Mouse (Mus musculus): ENCODE data around the gene 1500011B03Rik.

DNA sequence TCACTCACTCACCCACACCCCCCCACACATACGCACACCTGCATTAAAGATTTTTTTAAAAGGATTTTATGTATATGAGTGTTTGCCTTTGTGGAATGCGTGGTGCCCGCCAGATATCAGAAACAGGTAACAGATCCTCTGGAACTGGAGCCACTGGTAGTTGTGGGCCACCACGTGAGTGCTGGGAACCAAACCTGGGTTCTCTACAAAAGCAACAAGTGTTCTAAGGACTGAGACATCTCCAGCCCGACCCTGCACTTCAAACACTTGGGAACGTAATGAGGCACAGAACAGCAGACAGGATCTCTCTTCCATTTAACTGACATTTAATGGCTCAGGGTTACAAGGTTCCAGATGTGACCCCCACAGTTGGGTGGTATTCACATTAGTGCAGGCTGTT, 15.4 kb downstream of the 1500011B03Rik start:
- TF ChIP-seq EP300 (optimal IDR thresholded peaks at IDR 0.05) (no peak), CTCF (IDR thresholded peaks at IDR 0.05; ENCODE audit: low read depth) (no peak)
